Mouse (Mus musculus): ENCODE results near the gene Plac8. TPM values are rescaled to one million over a fixed set of nuclear protein-coding genes. Genes with fewer than 3 reads are reported as not detected.

Plac8 gene
- total and polyA plus RNA-seq, 3 experiments = 1.5 to 8.0 (median 3.1) TPM

DNA sequence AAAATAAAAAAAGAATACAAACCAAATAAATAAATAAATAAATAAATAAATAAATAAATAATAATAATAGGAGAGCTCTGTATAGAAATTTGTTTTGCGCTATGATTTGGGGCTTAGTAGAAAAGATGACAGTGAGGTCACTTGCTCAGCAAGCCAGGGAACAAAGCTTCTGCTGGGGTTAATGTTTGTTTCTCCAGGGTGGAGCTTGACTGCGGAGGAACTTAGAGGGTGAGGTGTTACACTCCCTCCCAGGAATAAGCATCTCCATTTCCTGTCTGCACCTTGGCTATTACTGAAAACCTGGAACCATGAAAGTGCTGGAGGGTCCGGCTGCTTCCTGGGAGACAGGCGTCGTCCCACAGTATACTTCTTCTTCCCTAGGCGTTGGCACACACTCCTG is 24.0 kb upstream of the Plac8 start:
- no peak overlapping the region for H3K9ac ChIP-seq (ENCODE audit: low read depth, low read length)
- H3K36me3 ChIP-seq (ENCODE audit: control insufficient read depth, insufficient read depth, low read length) = no peaks in the 10 kb centered on the region
- H3K27ac ChIP-seq = no peak overlapping the region
- TF ChIP-seq POLR2A (IDR thresholded peaks at IDR 0.05; ENCODE audit: insufficient read depth, low read depth, low read length) = no peak
- TF ChIP-seq EP300 (IDR thresholded peaks at IDR 0.05; ENCODE audit: insufficient read depth, low read depth, low read length) = no peak
- TF ChIP-seq CTCF (IDR thresholded peaks at IDR 0.05) = no peak
- no peaks in the 10 kb centered on the region for H3K27me3 ChIP-seq (ENCODE audit: control insufficient read depth, insufficient read depth, low read length)
- no peaks in the 10 kb centered on the region for H3K79me2 ChIP-seq (replicated peaks; ENCODE audit: control insufficient read depth, insufficient read depth, low read length)
- H3K4me3 ChIP-seq = no peak overlapping the region
- 78% methylated on average over 6 of the region's 6 CpGs for WGBS
- H3K4me1 ChIP-seq (ENCODE audit: control insufficient read depth, insufficient read depth, low read length) = no peaks in the 10 kb centered on the region
- DNase-seq = no peak
- intact Hi-C loops (cut with DNase I) = no loop called here

DNA sequence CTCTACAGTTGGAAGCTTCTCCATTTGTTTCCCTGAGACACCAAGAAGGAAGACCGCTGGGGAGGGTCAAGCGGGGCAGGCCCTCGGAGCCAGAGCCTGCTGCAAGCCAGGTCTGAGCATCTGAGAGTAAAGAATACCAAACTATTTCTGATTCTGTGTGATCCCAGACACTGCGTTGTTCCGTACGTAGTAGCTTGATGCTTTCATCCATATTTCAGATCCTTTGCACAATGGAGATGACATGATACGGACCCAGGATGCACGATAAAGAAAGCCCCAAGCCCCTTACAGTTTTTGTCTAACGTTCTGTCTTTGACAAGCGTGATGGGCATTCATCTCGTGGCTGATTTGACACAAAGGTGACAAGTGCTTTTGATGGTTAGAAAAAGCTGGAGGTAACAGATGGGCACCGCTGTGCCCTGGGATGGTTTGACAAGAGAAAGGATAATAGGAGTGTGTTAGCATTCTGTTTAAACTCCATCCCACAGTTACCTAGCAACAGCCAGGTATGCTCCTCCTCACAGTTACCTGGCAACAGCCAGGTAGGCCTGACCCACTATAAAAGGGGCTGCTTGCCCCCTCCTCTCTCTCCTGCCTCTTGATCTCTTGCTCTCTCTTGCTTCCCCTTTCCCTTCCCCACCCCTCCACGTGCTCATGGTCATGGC is 22.9 kb upstream of the Plac8 start:
- WGBS = 84% methylated on average over 13 of the region's 13 CpGs
- Histone ChIP-seq H3K27me3 (ENCODE audit: control insufficient read depth, insufficient read depth, low read length) (no peaks in the 10 kb centered on the region), H3K4me3 (no peak overlapping the region), H3K4me1 (ENCODE audit: control insufficient read depth, insufficient read depth, low read length) (no peaks in the 10 kb centered on the region), H3K79me2 (replicated peaks; ENCODE audit: control insufficient read depth, insufficient read depth, low read length) (no peaks in the 10 kb centered on the region), H3K36me3 (ENCODE audit: control insufficient read depth, insufficient read depth, low read length) (no peaks in the 10 kb centered on the region), H3K27ac (no peak overlapping the region), H3K9ac (ENCODE audit: low read depth, low read length) (no peak overlapping the region)
- no peak for DNase-seq
- TF ChIP-seq POLR2A (IDR thresholded peaks at IDR 0.05; ENCODE audit: insufficient read depth, low read depth, low read length) (no peak), CTCF (IDR thresholded peaks at IDR 0.05) (no peak), EP300 (IDR thresholded peaks at IDR 0.05; ENCODE audit: insufficient read depth, low read depth, low read length) (no peak)
- intact Hi-C loops (cut with DNase I) = no loop called here

GRCm38 (mm10) chr5:100590505-100590904 is 18.5 kb upstream of the Plac8 start:
- Histone ChIP-seq H3K27ac (no peak overlapping the region), H3K4me3 (no peak overlapping the region), H3K9ac (ENCODE audit: low read depth, low read length) (no peak overlapping the region), H3K36me3 (ENCODE audit: control insufficient read depth, insufficient read depth, low read length) (no peaks in the 10 kb centered on the region), H3K27me3 (ENCODE audit: control insufficient read depth, insufficient read depth, low read length) (no peaks in the 10 kb centered on the region), H3K4me1 (ENCODE audit: control insufficient read depth, insufficient read depth, low read length) (peaks cover 2% of the 10 kb centered on the region), H3K79me2 (replicated peaks; ENCODE audit: control insufficient read depth, insufficient read depth, low read length) (no peaks in the 10 kb centered on the region)
- intact Hi-C loops (cut with DNase I) = no loop called here
- TF ChIP-seq EP300 (IDR thresholded peaks at IDR 0.05; ENCODE audit: insufficient read depth, low read depth, low read length) = no peak
- no peak for TF ChIP-seq CTCF (IDR thresholded peaks at IDR 0.05)
- TF ChIP-seq POLR2A (IDR thresholded peaks at IDR 0.05; ENCODE audit: insufficient read depth, low read depth, low read length) = no peak
- WGBS = 52% methylated on average over 5 of the region's 5 CpGs
- DNase-seq = no peak

GRCm38 (mm10) chr5:100587626-100588025 is 15.6 kb upstream of the Plac8 start:
- H3K36me3 ChIP-seq (ENCODE audit: control insufficient read depth, insufficient read depth, low read length) = no peaks in the 10 kb centered on the region
- H3K4me3 ChIP-seq = no peak overlapping the region
- DNase-seq = no peak
- peaks cover 2% of the 10 kb centered on the region for H3K4me1 ChIP-seq (ENCODE audit: control insufficient read depth, insufficient read depth, low read length)
- no peaks in the 10 kb centered on the region for H3K79me2 ChIP-seq (replicated peaks; ENCODE audit: control insufficient read depth, insufficient read depth, low read length)
- no peak overlapping the region for H3K9ac ChIP-seq (ENCODE audit: low read depth, low read length)
- TF ChIP-seq POLR2A (IDR thresholded peaks at IDR 0.05; ENCODE audit: insufficient read depth, low read depth, low read length) (no peak), CTCF (IDR thresholded peaks at IDR 0.05) (no peak), EP300 (IDR thresholded peaks at IDR 0.05; ENCODE audit: insufficient read depth, low read depth, low read length) (no peak)
- 18% methylated on average over 2 of the region's 2 CpGs for WGBS
- intact Hi-C loops (cut with DNase I) = no loop called here
- no peaks in the 10 kb centered on the region for H3K27me3 ChIP-seq (ENCODE audit: control insufficient read depth, insufficient read depth, low read length)
- H3K27ac ChIP-seq = peak overlapping the region; percentile 26; the same call in 1 of the 2 replicates

- TF ChIP-seq POLR2A (IDR thresholded peaks at IDR 0.05; ENCODE audit: insufficient read depth, low read depth, low read length) (no peak), CTCF (IDR thresholded peaks at IDR 0.05) (no peak)
- intact Hi-C loops (cut with DNase I) = no loop called here
- Histone ChIP-seq H3K36me3 (ENCODE audit: control insufficient read depth, insufficient read depth, low read length) (no peaks in the 10 kb centered on the region), H3K4me3 (no peak overlapping the region), H3K9ac (ENCODE audit: low read depth, low read length) (no peak overlapping the region), H3K27ac (no peak overlapping the region; the same call in 1 of the 2 replicates), H3K27me3 (ENCODE audit: control insufficient read depth, insufficient read depth, low read length) (no peaks in the 10 kb centered on the region), H3K79me2 (replicated peaks; ENCODE audit: control insufficient read depth, insufficient read depth, low read length) (no peaks in the 10 kb centered on the region), H3K4me1 (ENCODE audit: control insufficient read depth, insufficient read depth, low read length) (peaks cover 2% of the 10 kb centered on the region)
- 80% methylated on average over 7 of the region's 7 CpGs for WGBS
- no peak for DNase-seq
Observed at GRCm38 (mm10) chr5:100587136-100587535, 15.1 kb upstream of the Plac8 start.

- Histone ChIP-seq H3K36me3 (ENCODE audit: control insufficient read depth, insufficient read depth, low read length) (no peaks in the 10 kb centered on the region), H3K9ac (ENCODE audit: low read depth, low read length) (no peak overlapping the region), H3K27me3 (ENCODE audit: control insufficient read depth, insufficient read depth, low read length) (no peaks in the 10 kb centered on the region), H3K79me2 (replicated peaks; ENCODE audit: control insufficient read depth, insufficient read depth, low read length) (no peaks in the 10 kb centered on the region), H3K4me3 (no peak overlapping the region), H3K27ac (no peak overlapping the region), H3K4me1 (ENCODE audit: control insufficient read depth, insufficient read depth, low read length) (peaks cover 2% of the 10 kb centered on the region)
- WGBS = 89% methylated on average over 3 of the region's 3 CpGs
- no peak for DNase-seq
- intact Hi-C loops (cut with DNase I) = no loop called here
- TF ChIP-seq CTCF (IDR thresholded peaks at IDR 0.05) (no peak), POLR2A (IDR thresholded peaks at IDR 0.05; ENCODE audit: insufficient read depth, low read depth, low read length) (no peak), EP300 (IDR thresholded peaks at IDR 0.05; ENCODE audit: insufficient read depth, low read depth, low read length) (no peak)
Observed at GRCm38 (mm10) chr5:100585657-100586056, 13.6 kb upstream of the Plac8 start.

Measured in heart, adult 2 months (tissue).